Mouse (Mus musculus): ENCODE measurements around the gene Ube2l3.
"Not testable (repeated sequence)": the region's sequence is repeated elsewhere in the genome, so short reads cannot be mapped to it uniquely, and the experiment has no call there.

The Ube2l3 gene

GRCm38 (mm10) chr16:17168049-17168448, 34.4 kb downstream of the Ube2l3 start:
- in situ Hi-C loops (cut with MboI; ENCODE audit: low pct_unique_long_range_greater_than_20kb in 1 of 2, low sequenced_read_pairs in 2 of 2, unreplicated experiment in 1 of 2), result no loop called here

GRCm38 (mm10) chr16:17167179-17167578, 35.3 kb downstream of the Ube2l3 start:
- in situ Hi-C loops (cut with MboI; ENCODE audit: low pct_unique_long_range_greater_than_20kb in 1 of 2, low sequenced_read_pairs in 2 of 2, unreplicated experiment in 1 of 2), result no loop called here

GRCm38 (mm10) chr16:17165478-17165877, 37.0 kb downstream of the Ube2l3 start:
- in situ Hi-C loops (cut with MboI; ENCODE audit: low pct_unique_long_range_greater_than_20kb in 1 of 2, low sequenced_read_pairs in 2 of 2, unreplicated experiment in 1 of 2), result not testable (repeated sequence)

DNA sequence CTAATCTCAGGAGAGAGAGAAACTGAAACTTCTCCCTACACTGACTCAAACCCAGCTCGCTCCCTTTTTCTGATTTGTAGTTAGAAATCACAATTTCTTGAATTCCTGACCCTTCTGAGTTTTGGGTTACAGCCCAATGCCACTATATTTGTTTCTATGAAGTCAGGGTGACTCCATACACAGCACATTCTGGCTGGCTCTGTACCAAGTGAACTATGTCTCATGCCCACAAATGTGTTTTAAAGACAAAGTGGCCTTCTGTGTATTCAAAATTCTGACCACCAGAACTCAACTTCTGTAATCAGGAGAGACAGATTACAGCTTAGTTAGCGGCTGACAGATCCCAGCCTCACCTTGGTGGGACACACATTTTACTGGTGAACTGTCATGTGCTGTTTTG, 48.1 kb downstream of the Ube2l3 start:
- in situ Hi-C loops (cut with MboI; ENCODE audit: low pct_unique_long_range_greater_than_20kb in 1 of 2, low sequenced_read_pairs in 2 of 2, unreplicated experiment in 1 of 2), result no loop called here

GRCm38 (mm10) chr16:17151874-17152273, 50.6 kb downstream of the Ube2l3 start:
- in situ Hi-C loops (cut with MboI; ENCODE audit: low pct_unique_long_range_greater_than_20kb in 1 of 2, low sequenced_read_pairs in 2 of 2, unreplicated experiment in 1 of 2), result no loop called here

DNA sequence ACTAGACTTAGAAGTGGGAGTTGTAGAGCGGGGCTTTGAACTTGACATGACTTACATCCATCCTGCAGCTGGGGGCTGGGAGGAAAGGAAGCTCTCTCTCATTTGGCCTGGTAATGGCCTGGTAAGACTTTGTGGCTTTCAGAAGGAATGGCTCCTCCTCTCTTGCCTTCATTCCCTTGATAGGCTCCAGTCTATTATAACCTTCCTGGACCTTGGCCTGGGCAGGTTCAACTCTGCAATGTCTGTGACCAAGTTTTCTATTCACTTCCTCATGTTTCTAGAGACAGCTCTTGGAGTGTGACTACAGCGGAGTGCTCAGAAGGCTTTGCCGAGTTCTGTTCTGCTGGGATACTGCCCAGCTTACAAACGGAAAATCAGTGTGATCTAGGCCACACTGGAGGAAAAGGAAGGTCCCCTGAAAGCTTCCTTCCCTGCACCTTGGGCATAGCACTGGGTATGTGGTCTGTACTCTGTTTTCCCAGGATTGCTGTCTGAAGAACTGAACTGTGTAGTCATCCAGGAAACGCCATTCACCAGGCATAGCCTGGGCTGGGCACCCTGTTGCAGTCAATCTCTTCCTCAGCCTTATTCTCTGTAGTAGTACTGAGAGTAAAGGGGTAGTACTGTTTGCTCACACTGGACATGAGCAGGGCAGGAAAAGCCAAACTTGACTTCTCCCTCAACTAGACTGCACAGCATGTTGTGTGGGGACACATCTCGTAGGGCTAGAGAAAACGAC, 51.8 kb downstream of the Ube2l3 start:
- in situ Hi-C loops (cut with MboI; ENCODE audit: low pct_unique_long_range_greater_than_20kb in 1 of 2, low sequenced_read_pairs in 2 of 2, unreplicated experiment in 1 of 2), result no loop called here

DNA sequence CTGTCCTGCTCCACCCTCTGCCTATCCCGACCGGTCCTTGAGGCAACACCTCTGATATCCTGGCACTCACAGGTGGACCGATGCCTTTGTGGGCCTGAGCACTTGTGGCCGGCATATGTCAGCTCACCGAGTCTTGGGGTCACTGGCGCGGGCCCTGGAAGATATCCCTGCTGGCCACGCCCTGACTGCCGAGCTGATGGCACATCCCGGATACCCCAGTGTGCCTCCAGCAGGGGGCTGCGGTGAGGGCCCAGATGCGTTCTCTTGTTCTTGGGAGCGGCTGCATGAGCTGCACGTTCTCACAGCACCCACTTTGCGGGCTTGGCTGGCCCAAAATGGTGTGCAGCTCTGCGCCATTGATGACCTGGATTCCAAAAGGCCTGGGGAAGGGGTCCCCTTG, 54.4 kb downstream of the Ube2l3 start:
- in situ Hi-C loops (cut with MboI; ENCODE audit: low pct_unique_long_range_greater_than_20kb in 1 of 2, low sequenced_read_pairs in 2 of 2, unreplicated experiment in 1 of 2), result no loop called here

DNA sequence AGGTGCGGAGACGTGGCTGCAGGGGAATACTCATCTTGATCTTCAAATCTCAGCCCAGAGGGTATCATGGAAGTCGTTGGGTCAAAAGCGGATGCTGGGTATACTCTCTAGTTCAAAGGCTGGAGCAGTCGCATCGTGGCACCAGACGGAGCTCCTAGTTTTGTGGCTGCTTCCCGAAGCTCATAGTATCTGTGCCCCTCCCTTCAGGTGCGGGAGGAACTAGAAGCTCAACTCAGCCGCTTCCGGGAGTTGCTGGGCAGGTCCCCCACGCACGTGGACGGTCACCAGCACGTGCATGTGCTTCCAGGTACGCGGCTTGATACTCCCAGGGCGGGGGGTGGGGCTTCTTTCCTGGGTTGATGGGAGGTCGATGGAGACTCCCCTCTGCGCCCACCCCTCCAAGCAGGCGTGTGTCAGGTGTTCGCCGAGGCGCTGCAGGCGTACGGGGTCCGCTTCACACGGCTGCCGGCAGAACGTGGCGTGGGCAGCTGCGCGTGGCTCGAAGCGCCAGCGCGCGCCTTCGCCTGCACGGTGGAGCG, 55.0 kb downstream of the Ube2l3 start:
- in situ Hi-C loops (cut with MboI; ENCODE audit: low pct_unique_long_range_greater_than_20kb in 1 of 2, low sequenced_read_pairs in 2 of 2, unreplicated experiment in 1 of 2), result no loop called here

DNA sequence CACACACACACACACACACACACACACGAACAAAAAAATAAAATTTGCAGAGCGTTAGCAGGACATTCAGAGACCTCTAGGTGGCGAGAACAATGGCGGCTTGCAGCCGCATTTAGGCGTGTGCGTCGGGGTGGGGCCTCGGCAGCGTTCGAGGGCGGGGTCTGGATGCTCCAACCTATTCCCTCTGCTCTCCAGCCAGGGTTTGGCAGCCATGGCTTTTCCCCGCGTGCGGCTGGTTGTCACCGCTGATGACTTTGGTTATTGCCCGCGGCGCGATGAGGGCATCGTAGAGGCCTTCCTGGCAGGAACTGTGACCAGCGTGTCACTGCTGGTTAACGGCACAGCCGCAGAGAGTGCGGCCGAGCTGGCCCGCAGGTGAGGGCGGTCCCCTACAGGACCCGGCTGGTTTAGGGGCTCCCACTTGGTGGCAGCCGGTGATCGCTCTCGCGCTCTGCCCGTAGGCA, 55.6 kb downstream of the Ube2l3 start, which contains the start of gene Ccdc116:
TSS of gene Ccdc116 (minus strand) at position 458 of the 464 bp plus-strand sequence.
- in situ Hi-C loops (cut with MboI; ENCODE audit: low pct_unique_long_range_greater_than_20kb in 1 of 2, low sequenced_read_pairs in 2 of 2, unreplicated experiment in 1 of 2), result no loop called here

GRCm38 (mm10) chr16:17144339-17144738, 58.1 kb downstream of the Ube2l3 start, which contains the start of gene Ydjc:
TSS of gene Ydjc (plus strand) at chr16:17144621.
- in situ Hi-C loops (cut with MboI; ENCODE audit: low pct_unique_long_range_greater_than_20kb in 1 of 2, low sequenced_read_pairs in 2 of 2, unreplicated experiment in 1 of 2), result no loop called here

DNA sequence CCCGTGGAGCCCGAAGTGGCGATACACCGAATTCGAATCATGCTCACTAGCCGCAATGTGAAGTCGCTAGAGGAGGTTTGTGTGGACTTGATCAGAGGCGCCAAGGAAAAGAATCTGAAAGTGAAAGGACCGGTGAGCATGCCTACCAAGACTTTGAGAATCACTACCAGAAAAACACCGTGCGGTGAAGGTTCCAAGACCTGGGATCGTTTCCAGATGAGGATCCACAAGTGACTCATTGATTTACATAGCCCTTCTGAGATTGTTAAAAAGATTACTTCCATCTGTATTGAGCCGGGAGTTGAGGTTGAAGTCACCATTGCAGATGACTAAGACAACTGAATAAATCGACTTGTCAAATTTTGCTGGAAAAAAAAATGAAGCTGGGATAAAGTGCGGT, 65.1 kb downstream of the Ube2l3 start:
- in situ Hi-C loops (cut with MboI; ENCODE audit: low pct_unique_long_range_greater_than_20kb in 1 of 2, low sequenced_read_pairs in 2 of 2, unreplicated experiment in 1 of 2), result no loop called here

- in situ Hi-C loops (cut with MboI; ENCODE audit: low pct_unique_long_range_greater_than_20kb in 1 of 2, low sequenced_read_pairs in 2 of 2, unreplicated experiment in 1 of 2), result no loop called here
These were observed 69.6 kb downstream of the Ube2l3 start for GRCm38 (mm10) chr16:17132906-17133200.

- in situ Hi-C loops (cut with MboI; ENCODE audit: low pct_unique_long_range_greater_than_20kb in 1 of 2, low sequenced_read_pairs in 2 of 2, unreplicated experiment in 1 of 2), result no loop called here
These were observed 70.2 kb downstream of the Ube2l3 start, which contains the start of gene Sdf2l1 for GRCm38 (mm10) chr16:17132089-17132905. TSS of gene Sdf2l1 (minus strand) at chr16:17132383.

DNA sequence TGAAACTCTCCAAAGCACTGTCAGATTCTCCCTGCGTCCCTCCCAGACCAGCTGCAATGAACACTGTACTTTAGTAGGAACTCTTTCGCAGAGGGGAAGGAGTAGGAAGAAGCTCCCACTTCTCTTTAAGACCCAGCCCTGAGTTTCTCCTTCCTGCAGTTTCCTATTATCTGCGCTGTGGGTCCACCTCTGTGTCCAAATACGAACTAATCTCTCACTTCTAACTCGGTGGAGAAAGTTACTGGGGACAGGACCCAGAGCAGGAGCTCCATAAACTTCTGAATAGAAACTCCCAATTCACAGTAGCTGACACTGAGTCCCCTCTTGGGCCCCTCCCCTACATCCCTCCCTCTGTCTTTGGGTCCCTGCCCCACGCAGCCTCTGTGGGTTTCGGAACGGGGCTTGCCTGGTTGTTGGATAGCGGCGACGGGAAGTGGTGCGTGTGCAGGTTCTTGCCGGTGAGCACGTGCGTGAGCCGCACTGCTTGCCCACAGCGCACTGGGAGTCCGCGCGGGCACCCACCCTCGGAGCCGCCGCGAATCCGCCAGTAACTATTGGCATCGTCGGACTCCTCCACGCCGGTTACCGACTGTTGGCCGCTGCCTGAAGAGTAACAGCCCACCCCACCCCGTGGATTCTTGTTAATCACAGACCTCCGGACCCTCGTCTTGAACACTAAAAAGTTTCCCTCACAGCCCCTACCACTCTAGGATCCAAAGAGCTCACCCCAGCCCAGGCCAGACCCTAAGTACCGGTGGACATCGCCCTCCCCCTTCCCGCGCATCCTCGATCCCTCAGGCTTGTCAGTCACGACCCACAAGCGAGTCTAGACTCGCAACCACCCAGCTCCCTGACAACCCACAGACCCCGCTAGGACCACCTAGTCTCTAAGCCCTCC, 71.0 kb downstream of the Ube2l3 start:
- in situ Hi-C loops (cut with MboI; ENCODE audit: low pct_unique_long_range_greater_than_20kb in 1 of 2, low sequenced_read_pairs in 2 of 2, unreplicated experiment in 1 of 2), result no loop called here

GRCm38 (mm10) chr16:17127292-17127691, 75.2 kb downstream of the Ube2l3 start:
- in situ Hi-C loops (cut with MboI; ENCODE audit: low pct_unique_long_range_greater_than_20kb in 1 of 2, low sequenced_read_pairs in 2 of 2, unreplicated experiment in 1 of 2), result no loop called here

GRCm38 (mm10) chr16:17124871-17125520, 77.5 kb downstream of the Ube2l3 start, which contains the start of gene 2610318N02Rik:
TSS of gene 2610318N02Rik (minus strand) at chr16:17125167.
- in situ Hi-C loops (cut with MboI; ENCODE audit: low pct_unique_long_range_greater_than_20kb in 1 of 2, low sequenced_read_pairs in 2 of 2, unreplicated experiment in 1 of 2), result no loop called here

GRCm38 (mm10) chr16:17124119-17124870, 78.2 kb downstream of the Ube2l3 start:
- in situ Hi-C loops (cut with MboI; ENCODE audit: low pct_unique_long_range_greater_than_20kb in 1 of 2, low sequenced_read_pairs in 2 of 2, unreplicated experiment in 1 of 2), result no loop called here
